Mouse (Mus musculus) lung, postnatal 25 days (tissue): ENCODE measurements around the gene Vmn2r28.
"Not testable (repeated sequence)": the region's sequence is repeated elsewhere in the genome, so short reads cannot be mapped to it uniquely, and the experiment has no call there.

Experiments used
- DNase-seq: peaks from one replicate; pipeline ENCODE4 v3.0.0; 2022; ENCODE audit warnings: low spot score

Vmn2r28 gene

DNA sequence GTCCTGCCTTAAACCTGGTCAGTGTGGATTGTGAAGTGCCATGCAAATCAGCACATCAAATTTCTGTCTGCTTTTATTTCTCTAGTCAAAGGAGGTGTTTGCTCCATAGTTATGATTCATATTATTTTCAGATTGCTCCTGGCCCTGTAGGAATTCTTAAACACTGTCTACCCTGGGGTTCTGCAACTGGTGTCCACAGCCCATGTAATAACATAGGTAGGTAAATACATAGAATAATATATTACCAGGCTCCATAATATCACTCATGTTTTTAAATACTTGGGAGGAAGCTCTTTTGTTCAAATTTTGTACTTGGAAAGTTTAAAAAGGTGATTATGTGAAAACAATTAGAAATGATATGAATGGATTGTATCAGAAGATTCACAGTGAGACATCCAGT lies at the start of gene Vmn2r28:
TSS of gene Vmn2r28 (minus strand) at position 101 of the 400 bp plus-strand sequence.
- not testable (repeated sequence) for DNase-seq

DNA sequence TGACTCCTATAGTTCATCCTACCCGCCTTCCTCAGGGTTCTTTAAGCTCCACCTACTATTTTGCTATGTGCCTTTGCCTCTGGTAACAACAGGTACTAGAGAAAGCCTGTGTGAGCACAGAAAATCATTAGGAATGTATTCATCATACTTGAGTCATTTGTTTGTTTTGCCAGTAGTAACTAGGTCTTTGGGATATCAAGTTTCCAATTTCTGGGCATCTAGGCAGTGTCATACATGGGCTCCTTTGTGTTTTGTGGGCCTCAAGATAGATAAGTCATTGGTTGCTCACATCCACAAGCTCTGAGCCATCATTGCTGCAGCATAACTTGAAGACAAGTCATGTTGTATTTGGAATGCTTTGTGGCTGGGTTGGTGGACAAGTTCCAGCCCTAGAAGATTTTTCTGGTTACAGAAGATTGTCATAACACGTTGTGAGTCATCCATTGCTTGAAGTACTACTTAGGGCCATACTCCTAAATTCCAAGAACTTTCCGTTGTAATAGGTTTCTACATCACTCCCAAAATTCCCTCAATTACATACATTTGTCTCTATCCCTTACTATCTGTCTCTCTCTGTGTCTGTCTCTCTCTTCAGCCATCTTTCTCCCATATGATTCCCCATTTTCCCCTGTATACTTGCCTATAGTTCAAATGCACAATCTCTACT lies 47.1 kb upstream of the Vmn2r28 start:
- DNase-seq = not testable (repeated sequence)

DNA sequence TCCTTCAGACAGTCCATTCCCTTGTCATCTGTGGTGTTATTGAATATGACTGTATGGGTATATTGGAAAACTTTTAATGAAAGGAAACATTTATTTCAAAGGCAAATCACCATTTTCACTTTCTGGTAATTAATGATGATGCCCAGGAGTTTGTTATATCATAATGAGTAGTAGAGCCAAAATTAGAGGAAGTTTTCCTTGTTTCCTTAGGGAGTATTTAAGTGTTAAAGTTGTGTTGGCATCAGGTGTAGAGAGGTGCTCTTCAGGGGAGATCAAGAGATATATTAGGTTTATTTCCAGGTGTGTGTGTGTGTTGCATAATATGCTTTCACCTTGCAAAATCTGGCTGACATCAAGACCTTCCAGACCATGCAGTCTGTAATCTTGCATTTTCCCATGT lies 37.1 kb downstream of the Vmn2r28 start, which contains the start of gene Vmn1r59:
TSS of gene Vmn1r59 (minus strand) at position 101 of the 400 bp plus-strand sequence.
- DNase-seq = no peak

DNA sequence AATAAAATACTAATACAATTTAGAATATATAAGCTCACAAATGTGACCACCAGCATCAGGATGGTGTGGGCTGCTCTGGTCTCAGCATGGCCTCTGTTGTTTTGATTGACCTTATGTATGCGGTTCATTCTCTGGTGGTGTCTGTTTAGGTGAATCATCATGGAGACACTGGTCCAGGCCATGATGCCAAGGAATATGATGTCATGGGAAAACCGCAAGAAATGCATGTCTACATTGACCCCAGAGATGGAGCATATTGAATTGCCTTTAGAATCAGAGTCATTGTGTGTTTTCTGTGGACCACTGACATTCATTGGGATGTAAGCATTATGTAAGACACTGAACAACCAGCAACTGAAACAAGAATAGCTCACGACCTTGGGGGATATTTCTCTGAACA lies 39.7 kb downstream of the Vmn2r28 start:
- not testable (repeated sequence) for DNase-seq

DNA sequence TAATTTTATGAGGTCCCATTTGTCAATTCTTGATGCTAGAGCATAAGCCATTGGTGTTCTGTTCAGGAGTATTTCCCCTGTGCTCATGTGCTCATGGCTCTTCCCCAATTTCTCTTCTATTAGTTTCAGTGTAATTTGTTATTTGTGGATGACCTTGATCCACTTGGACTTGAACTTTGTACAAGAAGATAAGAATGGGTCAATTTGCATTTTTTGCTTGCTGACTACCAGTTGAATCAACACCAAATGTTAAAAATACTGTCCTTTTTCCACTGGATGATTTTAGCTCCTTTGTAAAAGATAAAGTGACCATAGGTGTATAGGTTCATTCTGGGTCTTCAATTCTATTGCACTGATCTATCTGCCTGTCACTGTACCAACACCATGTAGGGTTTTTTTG lies 45.1 kb downstream of the Vmn2r28 start:
- DNase-seq = no peak
